Mouse (Mus musculus) hindbrain, embryonic 12.5 days (tissue): Measurements from ENCODE around the gene Tle2. TPM values are rescaled to one million over a fixed set of nuclear protein-coding genes. Genes with fewer than 3 reads are reported as not detected.

Source experiments
- ATAC-seq: fragments of 200-750 bp; cut with Nextera tagmentation; 2 replicates; pipeline ENCODE4 v1.8.0; 2017; ENCODE audit warnings: moderate TSS enrichment; ENCODE audit not compliant: low FRiP score
- H3K27ac ChIP-seq: fragments of 300-500 bp; sonication (generic); 2 replicates; pipeline ENCODE4 v1.5.1; 2016; ENCODE audit warnings: mild to moderate bottlenecking
- H3K27me3 ChIP-seq: fragments of 300-500 bp; sonication (generic); 2 replicates; pipeline ENCODE4 v1.6.1; 2016; ENCODE audit warnings: mild to moderate bottlenecking
- H3K36me3 ChIP-seq: fragments of 300-500 bp; sonication (generic); 2 replicates; pipeline ENCODE4 v1.6.1; 2016; ENCODE audit warnings: mild to moderate bottlenecking
- H3K4me1 ChIP-seq: fragments of 300-500 bp; sonication (generic); 2 replicates; pipeline ENCODE4 v1.6.1; 2016
- H3K4me2 ChIP-seq: fragments of 300-500 bp; sonication (generic); replicated peaks from 2 replicates; pipeline ENCODE4 v1.6.1; 2016; ENCODE audit warnings: mild to moderate bottlenecking
- H3K4me3 ChIP-seq: fragments of 300-500 bp; sonication (generic); 2 replicates; pipeline ENCODE4 v1.5.1; 2016; ENCODE audit warnings: mild to moderate bottlenecking
- H3K9ac ChIP-seq: fragments of 300-500 bp; sonication (generic); 2 replicates; pipeline ENCODE4 v1.6.1; 2016; ENCODE audit warnings: mild to moderate bottlenecking, moderate library complexity
- H3K9me3 ChIP-seq: fragments of 300-500 bp; sonication (generic); replicated peaks from 2 replicates; pipeline ENCODE4 v1.6.1; 2016; ENCODE audit warnings: mild to moderate bottlenecking
- WGBS: fragments of 180-500 bp; shearing (Covaris S2); methylation state at CpG from one replicate; pipeline ENCODE4 v1.1.7; 2016; 5-methylcytosine and 5-hydroxymethylcytosine counted together
- polyA plus RNA-seq: library from polyadenylated mRNA; unstranded; fragments of >200 nt; fragmentation: Nextera tagmentation; extraction: Ambion mirVana; gene quantifications from 2 replicates; pipeline ENCODE4 v1.2.1, GENCODE M21; 2016

Tle2 gene
- polyA plus RNA-seq, 1 experiment from 2014 or later = 30.6 TPM

GRCm38 (mm10) chr10:81557491-81557890 is 16.9 kb upstream of the Tle2 start:
- Histone ChIP-seq H3K27ac (no peak overlapping the region), H3K36me3 (peaks cover 8% of the 10 kb centered on the region; the same call in 1 of the 2 replicates), H3K27me3 (0 out of 2 replicates have a peak, but pooled peaks cover 2% of the 10 kb centered on the region), H3K4me1 (peaks cover 20% of the 10 kb centered on the region), H3K4me3 (no peak overlapping the region), H3K4me2 (no peak overlapping the region), H3K9me3 (0 out of 2 replicates have a peak, but pooled peaks cover 3% of the 10 kb centered on the region), H3K9ac (no peak overlapping the region)
- 42% methylated on average over 1 of the region's 1 CpGs for WGBS
- ATAC-seq = no peak

- peak within 1 kb of the TSS; percentile 65 for H3K4me3 ChIP-seq
- peak within 1 kb of the TSS; percentile 91 for H3K4me2 ChIP-seq
- peaks cover 10% of the 10 kb centered on the region; the same call in 1 of the 2 replicates for H3K36me3 ChIP-seq
- peaks cover 36% of the 10 kb centered on the region for H3K4me1 ChIP-seq
- H3K9ac ChIP-seq = peak within 1 kb of the TSS; percentile 92
- no peaks in the 10 kb centered on the region for H3K9me3 ChIP-seq
- ATAC-seq = peak; percentile 62
- 0% methylated on average over 12 of the region's 53 CpGs for WGBS
- H3K27me3 ChIP-seq = peaks cover 8% of the 10 kb centered on the region; the same call in 1 of the 2 replicates
- H3K27ac ChIP-seq = peak within 1 kb of the TSS; percentile 88
Observed at GRCm38 (mm10) chr10:81559163-81559626, 15.2 kb upstream of the Tle2 start, which contains the start of gene Aes. Aes (plus strand) TSS chr10:81559488.

- peaks cover 13% of the 10 kb centered on the region for H3K27me3 ChIP-seq
- peak overlapping the region; percentile 91 for H3K4me2 ChIP-seq
- no peaks in the 10 kb centered on the region for H3K9me3 ChIP-seq
- H3K4me1 ChIP-seq = peaks cover 43% of the 10 kb centered on the region
- WGBS = 2% methylated on average over 32 of the region's 36 CpGs
- H3K9ac ChIP-seq = peak overlapping the region; percentile 92
- peak; percentile 42 for ATAC-seq
- H3K4me3 ChIP-seq = peak overlapping the region; percentile 65
- peak overlapping the region; percentile 88 for H3K27ac ChIP-seq
- peaks cover 16% of the 10 kb centered on the region; the same call in 1 of the 2 replicates for H3K36me3 ChIP-seq
Observed at GRCm38 (mm10) chr10:81559627-81560539, 14.5 kb upstream of the Tle2 start.

- Histone ChIP-seq H3K4me2 (peak overlapping the region; percentile 91), H3K9me3 (no peaks in the 10 kb centered on the region), H3K4me3 (peak overlapping the region; percentile 65), H3K27me3 (peaks cover 23% of the 10 kb centered on the region), H3K4me1 (peaks cover 49% of the 10 kb centered on the region), H3K36me3 (peaks cover 26% of the 10 kb centered on the region), H3K9ac (peak overlapping the region; percentile 92), H3K27ac (no peak overlapping the region; the same call in 1 of the 2 replicates)
- no peak for ATAC-seq
- WGBS = 22% methylated on average over 13 of the region's 16 CpGs
Observed at GRCm38 (mm10) chr10:81560719-81561459, 13.5 kb upstream of the Tle2 start.

GRCm38 (mm10) chr10:81562411-81562810 is 11.9 kb upstream of the Tle2 start:
- peaks cover 31% of the 10 kb centered on the region for H3K36me3 ChIP-seq
- 77% methylated on average over 6 of the region's 6 CpGs for WGBS
- H3K4me2 ChIP-seq = peak overlapping the region; percentile 19; the same call in 1 of the 2 replicates
- no peak overlapping the region for H3K4me3 ChIP-seq
- H3K27me3 ChIP-seq = peaks cover 38% of the 10 kb centered on the region
- peaks cover 49% of the 10 kb centered on the region for H3K4me1 ChIP-seq
- no peak for ATAC-seq
- H3K9me3 ChIP-seq = no peaks in the 10 kb centered on the region
- H3K9ac ChIP-seq = 0 out of 2 replicates have a peak overlapping the region, but pooled peaks have one; percentile 5
- H3K27ac ChIP-seq = no peak overlapping the region

- Histone ChIP-seq H3K4me2 (peak overlapping the region; percentile 19; the same call in 1 of the 2 replicates), H3K27me3 (peaks cover 45% of the 10 kb centered on the region), H3K27ac (no peak overlapping the region), H3K9ac (peak overlapping the region; percentile 36; the same call in 1 of the 2 replicates), H3K4me1 (peaks cover 54% of the 10 kb centered on the region), H3K9me3 (no peaks in the 10 kb centered on the region), H3K36me3 (peaks cover 31% of the 10 kb centered on the region), H3K4me3 (0 out of 2 replicates have a peak overlapping the region, but pooled peaks have one; percentile 20)
- WGBS = 49% methylated on average over 6 of the region's 6 CpGs
- no peak for ATAC-seq
Observed at GRCm38 (mm10) chr10:81563481-81563880, 10.9 kb upstream of the Tle2 start.

- Histone ChIP-seq H3K36me3 (peaks cover 31% of the 10 kb centered on the region), H3K27me3 (peaks cover 47% of the 10 kb centered on the region), H3K4me3 (peak overlapping the region; percentile 20), H3K9ac (peak overlapping the region; percentile 46; the same call in 1 of the 2 replicates), H3K27ac (peak overlapping the region; percentile 60; the same call in 1 of the 2 replicates), H3K4me1 (peaks cover 56% of the 10 kb centered on the region), H3K9me3 (no peaks in the 10 kb centered on the region), H3K4me2 (peak overlapping the region; percentile 40)
- WGBS = 1% methylated on average over 10 of the region's 10 CpGs
- no peak for ATAC-seq
Observed at GRCm38 (mm10) chr10:81564216-81564615, 10.1 kb upstream of the Tle2 start.

- H3K27ac ChIP-seq = no peak overlapping the region
- no peaks in the 10 kb centered on the region for H3K9me3 ChIP-seq
- no peak overlapping the region for H3K4me3 ChIP-seq
- no peak overlapping the region; the same call in 1 of the 2 replicates for H3K4me2 ChIP-seq
- peaks cover 31% of the 10 kb centered on the region for H3K36me3 ChIP-seq
- H3K27me3 ChIP-seq = peaks cover 50% of the 10 kb centered on the region
- no peak overlapping the region; the same call in 1 of the 2 replicates for H3K9ac ChIP-seq
- no peak for ATAC-seq
- H3K4me1 ChIP-seq = peaks cover 62% of the 10 kb centered on the region
- 13% methylated on average over 10 of the region's 10 CpGs for WGBS
Observed at GRCm38 (mm10) chr10:81564734-81565133, 9.6 kb upstream of the Tle2 start.

GRCm38 (mm10) chr10:81565257-81566228 is 8.8 kb upstream of the Tle2 start:
- H3K27me3 ChIP-seq = peaks cover 51% of the 10 kb centered on the region
- peaks cover 31% of the 10 kb centered on the region for H3K36me3 ChIP-seq
- H3K4me1 ChIP-seq = peaks cover 65% of the 10 kb centered on the region
- H3K9me3 ChIP-seq = no peaks in the 10 kb centered on the region
- 29% methylated on average over 20 of the region's 20 CpGs for WGBS
- no peak overlapping the region for H3K9ac ChIP-seq
- H3K4me2 ChIP-seq = no peak overlapping the region
- H3K4me3 ChIP-seq = no peak overlapping the region
- no peak overlapping the region for H3K27ac ChIP-seq
- ATAC-seq = no peak

- Histone ChIP-seq H3K4me2 (peak overlapping the region; percentile 28; the same call in 1 of the 2 replicates), H3K4me1 (peaks cover 63% of the 10 kb centered on the region), H3K27me3 (peaks cover 63% of the 10 kb centered on the region), H3K27ac (peak overlapping the region; percentile 79), H3K9ac (no peak overlapping the region), H3K9me3 (no peaks in the 10 kb centered on the region), H3K36me3 (peaks cover 24% of the 10 kb centered on the region), H3K4me3 (no peak overlapping the region)
- WGBS = 11% methylated on average over 16 of the region's 16 CpGs
- ATAC-seq = 0 out of 2 replicates have a peak, but pooled peaks have one; percentile 4
Observed at GRCm38 (mm10) chr10:81568381-81569191, 5.8 kb upstream of the Tle2 start.
